Mouse (Mus musculus): ENCODE data around the gene Vezf1. TPM values are rescaled to one million over a fixed set of nuclear protein-coding genes. Genes with fewer than 3 reads are reported as not detected.

The Vezf1 gene
- polyA plus RNA-seq, 1 experiment from 2014 or later = 69.9 TPM

DNA sequence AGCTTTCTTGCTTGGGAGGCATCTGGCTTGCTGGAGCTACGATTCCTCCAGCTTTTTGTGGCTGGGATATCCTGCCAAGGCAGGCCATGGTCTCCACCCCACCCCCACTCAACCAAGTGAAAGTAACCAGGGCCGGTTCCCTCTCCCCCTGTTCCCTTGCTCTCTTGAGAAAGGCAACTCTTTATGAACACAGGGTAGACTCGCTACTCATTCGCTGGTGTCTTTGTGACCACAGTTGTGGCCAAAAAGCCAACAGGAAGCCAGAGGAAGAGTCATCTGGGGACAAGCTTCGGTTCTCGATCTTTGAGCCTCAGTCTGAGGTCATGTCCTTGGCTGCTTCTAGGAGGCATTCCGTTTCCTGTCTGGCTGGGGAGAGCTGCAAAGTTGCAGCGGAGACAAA, 63.8 kb downstream of the Vezf1 start:
- Histone ChIP-seq H3K4me3 (replicated peaks; ENCODE audit: low read depth, low read length) (no peak overlapping the region), H3K27ac (replicated peaks; ENCODE audit: low read depth, low read length) (no peak overlapping the region; the same call in 1 of the 2 replicates), H3K27me3 (ENCODE audit: control insufficient read depth, insufficient read depth, low read length) (no peaks in the 10 kb centered on the region), H3K36me3 (ENCODE audit: control insufficient read depth, insufficient read depth, low read length) (no peaks in the 10 kb centered on the region), H3K4me1 (ENCODE audit: control insufficient read depth, insufficient read depth, low read length) (no peaks in the 10 kb centered on the region), H3K9me3 (ENCODE audit: control insufficient read depth, low read length) (no peaks in the 10 kb centered on the region), H3K4me2 (ENCODE audit: low read length) (no peak overlapping the region), H3K9ac (replicated peaks; ENCODE audit: low read length) (no peak overlapping the region)
- no peak for DNase-seq
- WGBS = 81% methylated on average over 8 of the region's 8 CpGs
- no peak for ATAC-seq (ENCODE audit: low FRiP score, low TSS enrichment)

Other genes starting within 250 kb of the Vezf1 start
- gene Lpo, start 240.0 kb upstream of the Vezf1 start, polyA plus RNA-seq (2014; fragmentation: Nextera tagmentation; extraction: Ambion mirVana) = 1.3 and 1.7 TPM in 2 replicates
- 9.8 and 12.6 TPM in 2 replicates for gene Mks1, start 215.1 kb upstream of the Vezf1 start, polyA plus RNA-seq (2014; fragmentation: Nextera tagmentation; extraction: Ambion mirVana)
- gene Epx, start 192.7 kb upstream of the Vezf1 start, polyA plus RNA-seq (2014; fragmentation: Nextera tagmentation; extraction: Ambion mirVana) = 0.22 TPM in 1 of 2 replicates, not detected in the other
- gene Olfr462, start 176.0 kb upstream of the Vezf1 start, polyA plus RNA-seq (2014; fragmentation: Nextera tagmentation; extraction: Ambion mirVana) = not detected in 2 replicates
- gene Olfr463, start 170.9 kb upstream of the Vezf1 start, polyA plus RNA-seq (2014; fragmentation: Nextera tagmentation; extraction: Ambion mirVana) = not detected in 2 replicates
- 0.18 and 0.26 TPM in 2 replicates for gene Olfr464, start 147.3 kb upstream of the Vezf1 start, polyA plus RNA-seq (2014; fragmentation: Nextera tagmentation; extraction: Ambion mirVana)
- 28.3 and 46.5 TPM in 2 replicates for gene Dynll2, start 80.7 kb upstream of the Vezf1 start, polyA plus RNA-seq (2014; fragmentation: Nextera tagmentation; extraction: Ambion mirVana)
- gene Srsf1, start 20.9 kb upstream of the Vezf1 start, polyA plus RNA-seq (2014; fragmentation: Nextera tagmentation; extraction: Ambion mirVana) = 225 and 342 TPM in 2 replicates
- gene Cuedc1, start 29.8 kb downstream of the Vezf1 start, polyA plus RNA-seq (2014; fragmentation: Nextera tagmentation; extraction: Ambion mirVana) = 29.6 and 31.1 TPM in 2 replicates
- 67.9 and 70.0 TPM in 2 replicates for gene Mrps23, start 136.1 kb downstream of the Vezf1 start, polyA plus RNA-seq (2014; fragmentation: Nextera tagmentation; extraction: Ambion mirVana)
- gene Ccdc182, start 225.8 kb downstream of the Vezf1 start, polyA plus RNA-seq (2014; fragmentation: Nextera tagmentation; extraction: Ambion mirVana) = 0.30 and 0.59 TPM in 2 replicates

Measured in midbrain, embryonic 14.5 days (tissue).